Mouse (Mus musculus) layer of hippocampus, adult 18-20 months (tissue): ENCODE measurements around the gene Ttc28. TPM values are rescaled to one million over a fixed set of nuclear protein-coding genes. Genes with fewer than 3 reads are reported as not detected.

ENCODE experiments used
- DNase-seq, 2 experiments: peaks; one replicate each; pipeline ENCODE4 v3.0.0; 2022; ENCODE audit warnings: low spot score in 2 of 2
- total RNA-seq, 2 experiments: library from RNA; stranded (reverse); gene quantifications; 2 replicates each; pipeline ENCODE4 v1.2.3; 2021

Gene Ttc28
- total RNA-seq, 2 experiments from 2014 or later = 7.6 to 7.8 TPM

DNA sequence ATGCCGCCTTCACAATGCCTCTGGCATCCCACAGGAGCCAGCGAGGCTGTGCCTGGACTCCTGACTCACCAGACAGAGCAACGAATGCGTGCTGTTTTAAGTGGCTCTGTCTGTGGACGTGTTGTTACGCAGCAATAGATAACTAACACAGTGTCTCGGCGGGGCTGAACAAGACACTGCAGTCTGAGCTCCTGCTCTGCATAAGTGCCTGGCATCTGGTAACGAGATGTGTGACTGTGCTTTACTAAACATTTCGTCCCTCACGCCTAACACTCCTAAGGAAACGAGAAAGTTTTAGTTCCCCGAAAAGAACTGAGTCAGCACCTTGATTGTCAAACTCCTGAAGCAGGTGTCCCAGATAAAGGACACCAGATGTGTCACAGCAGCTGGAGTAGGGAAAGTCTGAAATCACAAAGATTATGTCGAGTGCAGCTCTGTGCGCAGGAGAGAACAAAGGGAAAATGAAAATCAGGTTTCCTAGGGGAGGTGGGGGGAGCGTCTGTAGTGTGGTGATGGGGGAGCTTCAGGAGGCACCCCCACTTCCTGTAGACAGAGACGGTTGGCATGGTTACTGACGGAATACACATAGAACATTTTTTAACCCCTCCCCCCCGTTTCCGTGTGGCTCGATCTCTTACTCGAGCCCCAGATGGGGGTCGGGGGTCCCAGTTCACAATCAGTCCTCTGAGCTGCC lies 280.2 kb downstream of the Ttc28 start:
- no peak for DNase-seq

DNA sequence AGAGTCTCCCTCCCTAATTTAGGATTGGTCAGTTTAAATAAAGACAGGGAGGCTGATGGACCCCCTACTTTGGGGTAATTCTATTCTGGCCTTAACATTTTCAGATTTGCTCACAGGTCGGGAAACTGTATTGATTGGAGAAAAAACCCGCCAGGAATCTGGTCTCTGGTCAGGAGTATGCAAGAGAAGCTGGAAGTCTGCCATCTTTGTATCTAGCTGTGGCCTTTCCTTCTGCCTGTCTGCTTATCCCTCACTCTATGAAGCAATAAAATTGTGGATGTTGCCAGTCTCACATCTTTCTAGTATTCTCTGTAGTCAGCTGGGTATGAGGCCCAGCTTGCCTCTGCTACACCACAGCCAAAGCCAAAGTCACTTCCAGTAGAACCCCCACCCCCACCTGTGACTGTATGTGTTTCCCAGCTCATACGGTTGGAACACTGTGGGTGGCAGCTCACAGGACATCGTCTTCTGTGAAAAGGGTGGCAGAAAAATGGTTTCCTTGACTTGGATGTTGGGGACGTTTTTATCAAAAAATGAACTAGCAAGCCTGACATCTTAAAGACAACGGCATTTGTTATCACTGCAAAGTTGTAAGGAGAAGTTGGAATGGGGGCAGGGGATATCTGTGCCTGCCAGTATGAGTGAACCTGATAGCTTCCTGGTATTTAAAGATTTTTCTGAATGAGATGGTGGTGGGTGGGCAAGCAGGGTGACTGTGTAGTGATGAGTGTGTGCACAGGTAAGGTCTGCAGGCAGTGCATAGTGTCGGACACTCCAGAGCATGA lies 281.7 kb downstream of the Ttc28 start:
- no peak for DNase-seq

DNA sequence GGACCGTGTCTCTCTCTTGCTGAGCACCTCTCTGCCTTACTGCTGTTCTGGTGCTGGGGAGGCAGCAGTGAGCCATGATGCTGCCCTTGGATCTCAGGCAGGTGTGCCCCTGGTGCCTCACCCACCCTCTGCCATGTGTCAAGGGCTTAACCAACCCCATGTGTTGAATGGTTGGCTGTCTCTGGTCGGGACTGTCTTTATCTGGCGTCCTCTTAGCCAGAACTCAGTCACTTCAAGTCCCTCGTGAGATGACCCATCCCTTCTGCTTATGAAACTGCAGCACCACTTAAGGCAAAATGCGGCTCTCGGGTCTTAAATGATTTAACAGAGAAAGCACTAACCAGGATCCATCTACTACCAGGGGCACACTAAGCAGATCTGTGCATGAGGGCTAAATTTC lies 283.3 kb downstream of the Ttc28 start:
- no peak for DNase-seq

DNA sequence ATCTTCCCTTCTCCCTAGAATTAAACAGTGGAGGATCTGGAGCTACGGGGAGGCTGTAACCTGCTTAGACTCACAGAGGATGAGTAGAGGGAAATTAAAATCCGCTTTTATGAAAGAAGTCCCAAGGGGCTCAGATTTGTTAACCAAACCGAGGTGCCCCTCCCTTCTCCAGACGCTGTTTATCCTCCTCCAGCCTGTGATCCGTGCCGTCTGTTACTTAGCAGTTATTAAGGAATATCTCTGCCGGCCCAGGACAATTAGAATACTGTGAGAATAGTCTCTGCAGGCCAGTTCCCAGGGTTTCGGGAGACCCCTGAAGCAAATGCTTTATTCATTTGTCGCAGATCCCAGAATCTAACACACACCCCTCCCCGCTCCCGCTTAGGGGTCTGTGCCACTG lies 283.8 kb downstream of the Ttc28 start:
- no peak for DNase-seq

DNA sequence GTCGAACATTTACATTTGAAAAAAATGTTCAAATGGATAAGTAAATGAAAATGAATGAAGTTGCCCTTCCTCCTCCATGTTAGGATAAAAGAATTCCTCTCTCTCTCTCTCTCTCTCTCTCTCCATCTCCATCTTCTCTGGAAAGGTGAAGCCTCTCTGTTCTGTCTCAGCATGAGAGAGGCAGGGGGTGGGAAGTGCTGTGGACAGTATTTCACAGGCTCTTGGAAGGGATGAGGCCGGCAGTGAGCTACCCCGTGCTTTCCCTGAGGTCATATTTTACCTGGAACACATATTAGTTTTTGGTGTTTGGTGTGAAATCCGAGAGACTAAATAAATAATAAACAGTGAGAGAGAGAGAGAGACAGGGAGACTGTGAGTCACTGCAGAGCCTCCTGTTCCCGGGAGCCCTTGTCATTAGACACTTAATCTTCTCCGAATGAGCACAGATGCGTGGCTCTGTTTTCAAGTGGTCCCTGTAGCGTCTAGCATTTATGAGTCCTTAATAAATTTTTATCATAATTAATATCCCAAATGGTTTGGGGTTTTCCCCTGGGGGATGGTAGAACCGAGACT lies 284.8 kb downstream of the Ttc28 start:
- DNase-seq = no peak

DNA sequence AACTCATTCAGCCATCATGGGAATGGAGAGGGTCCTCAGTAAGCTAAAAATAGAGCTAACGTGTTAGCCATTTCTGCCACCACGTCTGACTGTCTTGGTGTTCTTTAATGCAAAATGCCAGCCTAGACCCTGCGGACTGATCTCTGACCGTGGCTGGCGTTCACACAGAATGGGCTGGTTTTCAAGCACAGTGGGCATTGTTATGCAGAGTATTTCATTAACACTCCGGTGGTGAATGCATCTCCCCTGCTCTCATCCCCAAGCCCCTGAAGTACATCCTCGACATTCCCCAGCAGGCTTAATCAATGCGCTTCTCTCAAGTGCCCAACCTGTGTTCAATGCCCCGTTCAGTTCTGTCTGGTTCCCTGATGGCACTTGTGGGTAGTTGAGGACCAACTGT lies 290.8 kb downstream of the Ttc28 start:
- no peak for DNase-seq

DNA sequence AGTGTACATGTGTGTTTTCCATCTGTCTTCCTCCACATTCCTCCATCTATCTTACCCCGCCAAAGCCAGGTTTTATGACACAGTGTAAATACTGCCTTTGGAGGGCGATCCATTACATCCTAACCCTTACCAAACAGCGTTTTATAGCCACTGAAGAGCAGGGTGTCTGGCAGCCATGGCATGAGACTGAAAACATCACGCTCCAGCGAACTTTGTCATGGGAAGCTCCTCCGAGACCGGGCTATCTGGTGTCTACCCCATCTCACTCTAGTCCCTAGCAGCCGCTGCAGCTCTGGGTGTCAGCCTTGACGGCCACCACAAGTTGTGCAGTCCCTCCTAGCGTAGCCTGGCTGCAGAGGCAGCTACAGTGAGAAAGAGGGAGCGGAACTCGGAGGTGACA lies 295.8 kb downstream of the Ttc28 start:
- DNase-seq = no peak

DNA sequence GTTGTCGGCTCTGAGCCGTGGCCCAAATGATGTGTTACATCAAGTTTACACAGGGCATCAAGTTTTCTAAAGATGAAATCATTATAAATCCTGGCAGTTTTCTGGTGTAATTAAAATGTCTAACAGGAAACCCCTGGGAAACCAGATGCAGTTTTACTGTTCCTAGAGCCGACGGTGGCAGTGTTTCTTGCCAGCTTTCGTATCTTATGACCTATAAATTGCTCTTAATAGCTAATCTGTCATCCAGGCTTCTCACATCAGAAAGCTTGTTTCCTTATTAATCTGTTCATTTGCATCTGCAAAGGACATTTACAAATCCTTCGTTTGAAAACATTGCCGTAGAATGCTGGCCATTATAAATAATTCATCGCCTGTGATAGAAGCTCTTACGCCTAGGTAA lies 296.2 kb downstream of the Ttc28 start:
- no peak for DNase-seq

DNA sequence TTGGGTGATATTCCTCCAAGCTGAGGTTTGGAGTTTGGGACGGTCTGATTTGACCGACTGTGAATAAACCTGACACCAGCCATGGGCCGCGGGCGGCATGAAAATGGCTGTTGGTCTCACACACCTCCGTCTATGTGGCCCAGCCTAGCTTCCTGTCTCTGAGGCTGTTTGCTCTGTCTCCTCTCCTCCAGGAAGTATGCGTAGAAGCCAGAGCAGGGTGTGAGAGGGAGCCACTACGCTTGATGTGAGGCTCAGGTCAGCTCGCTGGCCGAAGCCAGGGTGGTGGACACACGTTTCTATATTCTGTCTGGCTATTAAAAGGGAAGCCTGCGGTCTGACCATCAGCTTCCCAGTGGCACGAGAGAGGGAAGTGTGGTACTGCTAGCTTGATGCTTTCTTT lies 296.8 kb downstream of the Ttc28 start:
- DNase-seq = no peak

DNA sequence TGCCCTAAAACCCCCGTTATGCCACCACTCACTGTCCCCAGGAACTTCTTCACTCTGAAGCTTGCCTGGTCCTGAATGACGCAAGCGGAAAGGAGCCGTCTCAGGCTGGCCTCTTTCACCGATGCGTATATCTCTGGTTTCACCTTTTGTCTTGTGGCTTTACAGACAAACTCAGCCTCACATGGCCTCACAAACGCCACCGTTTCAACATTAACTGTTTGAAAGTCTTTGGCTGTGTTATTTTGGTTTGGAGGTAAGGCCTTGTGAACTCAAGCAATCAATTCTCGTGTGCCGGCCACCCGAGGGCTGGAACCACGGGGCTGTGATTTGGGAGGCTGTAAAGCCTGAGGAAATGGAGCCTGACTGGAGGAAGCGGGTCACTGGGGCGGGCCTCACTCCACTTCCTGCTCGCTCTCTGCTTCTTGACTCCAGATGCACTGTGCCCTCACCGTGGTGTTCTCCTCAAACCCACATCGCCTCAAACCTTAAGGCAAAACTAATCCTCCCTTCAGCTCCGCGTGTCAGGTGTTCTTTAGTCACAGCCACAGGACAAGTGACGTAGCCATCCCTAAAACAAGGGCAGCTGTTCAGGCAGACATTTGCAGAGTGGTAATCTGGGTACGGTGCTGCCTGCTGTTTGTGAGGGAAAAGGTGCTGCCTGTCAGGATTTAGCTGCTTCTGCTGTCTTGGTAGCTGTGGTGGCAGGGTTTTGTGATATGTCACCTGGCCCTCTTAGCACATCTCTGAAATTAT lies 298.9 kb downstream of the Ttc28 start:
- DNase-seq = no peak

DNA sequence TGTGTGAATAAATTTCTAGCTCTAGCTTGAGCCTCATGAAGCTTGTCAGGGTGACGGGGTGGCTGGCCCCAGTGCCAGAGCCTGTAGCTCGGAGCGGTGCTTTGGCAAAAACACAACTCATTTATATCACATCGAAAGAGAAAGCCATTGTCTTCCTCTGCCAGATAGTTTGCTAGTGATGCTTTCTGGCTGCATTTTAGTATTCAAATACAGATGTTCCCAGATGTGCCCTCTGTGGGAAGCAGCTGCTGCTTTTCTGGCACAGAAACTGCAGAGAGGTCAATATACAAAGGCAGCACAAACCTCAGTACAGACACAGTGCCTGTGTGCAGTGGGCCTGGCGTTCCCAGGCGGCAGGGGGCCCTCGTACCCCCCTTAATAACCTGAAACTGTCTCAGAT lies 300.0 kb downstream of the Ttc28 start:
- peak in 1 of 2 experiments; percentile 39 for DNase-seq

DNA sequence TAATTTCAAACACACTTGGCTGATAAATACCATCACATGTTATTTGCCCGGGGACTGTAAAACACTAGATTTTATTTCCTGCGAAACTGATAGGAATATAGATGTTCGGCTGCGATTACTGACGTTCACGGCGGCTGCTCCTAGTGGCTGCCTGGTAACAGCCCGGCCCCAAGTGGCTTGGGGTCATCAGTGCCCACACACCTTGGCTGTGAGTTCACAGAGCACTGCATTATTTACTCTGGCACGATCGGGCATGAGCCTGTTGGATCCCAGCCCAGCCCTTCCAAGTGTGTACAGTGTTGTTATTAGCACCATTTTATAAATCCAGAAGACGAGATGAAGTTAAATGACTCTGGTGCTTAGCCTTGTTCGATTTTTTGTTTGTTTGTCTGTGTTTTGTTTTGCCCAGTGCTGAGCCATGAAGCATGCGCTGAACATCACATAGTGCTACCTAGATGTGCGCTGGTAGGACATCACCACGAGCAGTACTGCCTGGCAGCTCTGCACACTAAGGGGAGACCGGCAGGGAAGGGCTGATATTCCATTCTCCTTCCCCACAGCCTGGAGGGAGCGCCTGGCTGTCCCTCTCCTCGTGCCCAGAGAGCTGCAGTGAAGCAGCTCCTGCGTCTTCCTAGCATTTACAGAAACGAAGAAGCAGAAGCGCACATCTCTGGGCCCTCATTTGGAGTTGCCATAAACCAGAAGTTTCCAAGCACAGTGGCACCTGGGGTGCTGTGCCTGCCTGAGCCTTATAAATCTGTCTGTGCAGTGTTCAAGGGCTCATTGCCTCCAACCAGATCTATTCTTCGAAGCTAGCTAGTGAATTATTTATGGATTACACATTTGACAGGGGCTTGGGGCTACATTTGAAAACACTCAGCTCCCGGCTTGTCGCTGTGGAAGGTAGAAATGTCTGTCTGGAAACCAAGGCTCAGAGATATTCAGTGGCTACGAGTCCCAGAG lies 300.8 kb downstream of the Ttc28 start:
- DNase-seq = no peak

DNA sequence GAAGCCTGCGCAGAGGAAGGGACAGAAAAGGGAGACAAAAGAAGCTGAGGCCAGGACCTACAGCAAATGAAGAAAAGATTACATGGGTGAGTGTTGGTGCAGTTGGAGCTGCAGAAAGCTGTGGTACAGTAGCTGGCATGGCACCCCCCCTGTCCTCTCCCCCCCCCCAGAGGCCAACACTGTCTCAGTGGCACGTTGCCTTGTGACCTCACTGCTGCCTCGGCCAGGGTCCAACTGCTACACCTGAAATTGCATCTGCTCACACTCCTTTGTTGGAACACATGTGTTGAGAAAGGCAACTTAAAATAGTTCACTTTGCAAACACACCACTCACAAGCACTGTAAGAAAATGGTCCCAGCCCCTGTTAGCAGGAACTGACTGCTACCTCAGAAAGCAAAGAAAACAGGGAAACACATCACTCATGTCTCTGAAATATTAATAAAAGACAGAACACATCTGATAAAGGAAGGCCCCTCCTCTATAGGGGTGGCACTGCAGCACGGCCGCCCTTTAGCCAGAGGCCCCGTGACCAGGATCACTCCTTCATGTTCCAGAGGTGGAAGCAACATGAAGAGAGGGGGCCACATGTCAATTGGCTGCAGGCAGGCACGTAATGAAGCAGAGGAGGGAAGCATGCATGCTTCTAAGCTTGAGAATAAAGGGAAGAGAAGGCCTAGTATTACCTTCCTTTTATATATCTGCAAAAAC lies 301.8 kb downstream of the Ttc28 start:
- no peak for DNase-seq

DNA sequence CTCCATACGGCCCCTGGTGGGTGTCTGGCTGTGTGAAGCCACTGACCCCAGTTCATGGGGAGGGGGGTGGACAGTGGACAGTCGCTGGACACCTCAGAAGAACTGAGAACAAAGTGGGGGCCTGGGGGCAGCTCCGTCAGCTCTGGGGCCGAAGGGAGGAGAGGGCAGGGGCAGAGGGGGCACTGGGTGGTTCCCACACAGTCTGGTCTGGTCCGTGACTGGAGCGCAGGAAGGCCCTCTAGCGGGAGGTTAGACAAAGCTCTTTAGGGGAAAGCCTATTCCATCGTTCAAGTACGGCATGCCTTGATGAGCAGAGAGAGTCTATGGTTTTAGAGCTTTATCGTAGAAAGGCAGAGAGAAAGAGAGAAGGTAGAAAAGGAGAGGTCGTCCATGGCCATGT lies 307.0 kb downstream of the Ttc28 start:
- no peak for DNase-seq

DNA sequence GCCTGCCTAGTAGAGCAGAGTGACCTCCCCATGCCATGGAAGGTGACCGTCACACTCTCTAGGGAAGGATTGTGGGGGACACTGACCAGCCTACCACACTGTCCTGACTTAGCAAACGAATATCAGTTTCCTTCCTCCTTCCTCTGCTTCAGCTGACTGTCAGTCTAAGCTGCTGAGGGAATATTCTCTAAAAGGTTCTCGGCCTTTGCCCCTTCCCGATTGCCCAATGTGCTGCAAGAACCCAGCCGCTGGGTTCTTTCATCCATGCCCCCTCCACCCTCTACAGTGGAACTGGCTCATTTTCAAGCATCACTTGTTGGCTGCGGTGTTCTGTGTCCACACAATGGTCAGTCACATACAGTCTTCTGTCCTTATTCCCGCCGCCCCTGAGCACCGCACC lies 312.4 kb downstream of the Ttc28 start:
- DNase-seq = no peak

DNA sequence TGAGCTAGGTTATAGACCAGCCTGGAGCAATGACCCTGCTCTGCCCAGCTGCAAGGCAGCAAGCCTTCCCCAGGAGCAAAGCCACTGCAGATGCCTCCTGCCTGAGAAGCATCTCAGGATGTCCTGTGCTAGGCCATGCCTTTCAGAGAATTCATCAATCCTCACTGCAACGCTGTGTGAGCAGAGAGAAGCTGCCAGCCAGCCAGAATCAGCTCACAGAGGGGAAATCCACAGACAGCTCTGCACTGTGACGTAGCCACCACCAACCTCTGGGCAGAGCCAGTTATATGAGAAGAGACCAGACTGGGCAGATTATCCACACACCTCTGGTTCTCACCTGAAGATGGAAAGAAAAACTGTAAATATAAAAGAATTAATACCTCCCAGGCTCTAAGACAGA lies 315.2 kb downstream of the Ttc28 start:
- DNase-seq = no peak

DNA sequence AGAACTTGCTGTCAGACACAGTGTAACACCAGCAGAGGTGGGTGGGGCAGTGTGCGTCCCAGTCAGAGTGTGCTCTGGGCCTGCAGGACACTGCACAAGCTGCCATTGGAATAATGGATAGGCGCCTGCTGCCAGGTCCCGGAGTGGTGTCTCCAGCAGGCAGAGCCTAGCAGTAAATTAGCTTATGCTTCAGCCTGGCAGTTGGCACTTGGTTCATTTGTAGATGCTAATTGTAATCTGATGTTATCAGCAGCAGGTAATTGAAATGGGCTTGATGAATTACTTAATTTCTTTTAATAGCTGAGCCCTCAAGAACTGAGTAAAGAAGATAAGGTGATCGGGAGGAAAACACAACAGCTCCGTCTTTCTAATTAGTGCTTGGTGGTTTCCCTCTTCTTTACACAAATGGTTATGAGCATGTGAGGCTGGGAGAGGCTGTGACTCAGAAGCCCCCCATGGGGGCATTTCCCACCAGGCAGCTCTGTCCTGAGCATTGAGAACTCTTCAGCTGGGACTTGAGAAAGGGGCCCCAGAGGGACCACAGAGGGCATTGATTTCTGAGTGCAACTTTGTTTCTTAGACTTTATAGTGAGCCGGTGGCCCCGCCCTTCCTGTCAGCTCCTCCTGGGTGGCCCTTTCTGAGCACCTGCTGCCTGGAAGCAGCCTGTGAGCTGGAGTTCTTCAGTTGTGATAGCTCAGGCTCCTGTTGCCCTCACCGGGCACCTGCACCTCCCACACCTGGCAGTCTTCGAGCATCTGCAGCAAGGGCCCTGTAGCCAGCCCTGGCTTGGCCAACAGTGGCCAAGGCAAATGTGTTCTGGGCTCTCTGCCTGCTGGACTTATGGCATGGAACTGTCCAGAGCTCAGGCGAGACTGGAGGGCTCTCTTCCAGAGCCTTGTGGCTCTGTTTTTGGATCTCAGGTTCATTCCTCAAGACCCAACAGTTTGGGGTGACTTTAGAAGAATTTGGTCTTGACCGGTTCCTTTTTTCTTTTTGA lies 316.2 kb downstream of the Ttc28 start:
- DNase-seq = no peak

DNA sequence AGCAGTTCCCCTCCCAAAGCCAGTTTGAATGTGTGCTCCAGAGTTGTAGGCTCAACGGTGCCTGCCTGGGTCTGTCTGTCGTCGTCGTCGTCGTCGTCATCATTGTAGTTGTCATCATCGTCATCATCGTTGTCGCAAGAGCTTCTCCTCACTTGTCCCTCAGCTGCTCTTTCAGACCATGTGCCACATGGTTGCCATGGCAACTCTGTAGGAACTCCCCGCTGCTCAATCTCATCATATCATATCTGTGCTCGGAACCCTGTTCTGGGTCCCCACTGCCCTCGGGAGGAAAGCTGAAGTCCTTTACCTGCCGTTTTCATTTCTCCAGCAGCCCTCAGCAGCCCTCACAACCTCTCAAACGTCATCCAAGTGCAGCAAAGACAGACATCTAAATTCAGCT lies 318.1 kb downstream of the Ttc28 start:
- no peak for DNase-seq
